Mouse (Mus musculus) bone marrow macrophage, adult 2 months (primary cell): ENCODE measurements around the gene Uck1. TPM values are rescaled to one million over a fixed set of nuclear protein-coding genes. Genes with fewer than 3 reads are reported as not detected.

ENCODE experiments used
- H3K27ac ChIP-seq: 2 replicates; pipeline ENCODE4 v1.5.1; 2012; ENCODE audit warnings: low read depth, low read length; ENCODE audit not compliant: insufficient read depth
- H3K4me1 ChIP-seq: 2 replicates; pipeline ENCODE4 v1.6.1; 2012; ENCODE audit warnings: low read length; ENCODE audit not compliant: control insufficient read depth, insufficient read depth
- H3K4me3 ChIP-seq: 2 replicates; pipeline ENCODE4 v1.5.1; 2012; ENCODE audit warnings: mild to moderate bottlenecking, low read length, moderate library complexity; ENCODE audit not compliant: insufficient read depth
- CTCF ChIP-seq: IDR thresholded peaks from 2 replicates; pipeline ENCODE4 v1.5.1; 2012; ENCODE audit warnings: low read depth, mild to moderate bottlenecking, low read length, moderate library complexity
- POLR2A ChIP-seq: IDR thresholded peaks from 2 replicates; pipeline ENCODE4 v1.6.1; 2012; ENCODE audit warnings: mild to moderate bottlenecking, low read depth, low read length, borderline replicate concordance
- polyA plus RNA-seq: library from polyadenylated mRNA; stranded (reverse); fragments of >200 nt; gene quantifications from 2 replicates; pipeline ENCODE4 v1.2.4, GENCODE M21; 2012; ENCODE audit not compliant: missing spikeins, insufficient read depth, insufficient read length

Gene Uck1
- polyA plus RNA-seq, 1 experiment: 32.9 TPM

- Histone ChIP-seq H3K4me3 (no peak overlapping the region), H3K27ac (no peak overlapping the region), H3K4me1 (peaks cover 4% of the 10 kb centered on the region; the same call in 1 of the 2 replicates)
- TF ChIP-seq CTCF (no peak), POLR2A (no peak)
Measured at GRCm38 (mm10) chr2:32240591-32240990, 19.4 kb downstream of the Uck1 start.

- no peak overlapping the region for H3K27ac ChIP-seq
- TF ChIP-seq POLR2A (no peak), CTCF (no peak)
- peaks cover 7% of the 10 kb centered on the region; the same call in 1 of the 2 replicates for H3K4me1 ChIP-seq
- H3K4me3 ChIP-seq: no peak overlapping the region
Measured at GRCm38 (mm10) chr2:32238708-32239435, 21.1 kb downstream of the Uck1 start.

GRCm38 (mm10) chr2:32237571-32237970 is 22.4 kb downstream of the Uck1 start:
- no peak for TF ChIP-seq CTCF
- Histone ChIP-seq H3K27ac (no peak overlapping the region), H3K4me3 (peak overlapping the region; percentile 78), H3K4me1 (peaks cover 7% of the 10 kb centered on the region; the same call in 1 of the 2 replicates)

GRCm38 (mm10) chr2:32236760-32237487 is 23.0 kb downstream of the Uck1 start:
- Histone ChIP-seq H3K27ac (peak overlapping the region; percentile 51), H3K4me3 (peak overlapping the region; percentile 78), H3K4me1 (peaks cover 7% of the 10 kb centered on the region; the same call in 1 of the 2 replicates)
- TF ChIP-seq POLR2A: no peak
- no peak for TF ChIP-seq CTCF

- Histone ChIP-seq H3K4me1 (peaks cover 7% of the 10 kb centered on the region; the same call in 1 of the 2 replicates), H3K4me3 (peak within 1 kb of the TSS; percentile 78), H3K27ac (peak within 1 kb of the TSS; percentile 60)
- TF ChIP-seq CTCF (no peak), POLR2A (no peak)
Measured at GRCm38 (mm10) chr2:32235886-32236759, 23.8 kb downstream of the Uck1 start, which contains the start of gene Pomt1. Gene Pomt1 (plus strand): TSS chr2:32236590.

GRCm38 (mm10) chr2:32235433-32235832 is 24.5 kb downstream of the Uck1 start:
- Histone ChIP-seq H3K4me1 (peaks cover 7% of the 10 kb centered on the region; the same call in 1 of the 2 replicates), H3K27ac (no peak overlapping the region), H3K4me3 (peak overlapping the region; percentile 78)
- no peak for TF ChIP-seq POLR2A
- no peak for TF ChIP-seq CTCF

- Histone ChIP-seq H3K27ac (no peak overlapping the region), H3K4me1 (no peaks in the 10 kb centered on the region), H3K4me3 (no peak overlapping the region)
- TF ChIP-seq CTCF (no peak), POLR2A (no peak)
Measured at GRCm38 (mm10) chr2:32222057-32222456, 37.9 kb downstream of the Uck1 start.

GRCm38 (mm10) chr2:32221577-32221976 is 38.4 kb downstream of the Uck1 start:
- TF ChIP-seq POLR2A: no peak
- H3K4me1 ChIP-seq: no peaks in the 10 kb centered on the region
- H3K27ac ChIP-seq: no peak overlapping the region
- H3K4me3 ChIP-seq: no peak overlapping the region

- TF ChIP-seq CTCF: no peak
- no peak for TF ChIP-seq POLR2A
- H3K4me3 ChIP-seq: no peak overlapping the region
- no peaks in the 10 kb centered on the region for H3K4me1 ChIP-seq
- H3K27ac ChIP-seq: no peak overlapping the region
Measured at GRCm38 (mm10) chr2:32220969-32221368, 39.0 kb downstream of the Uck1 start.

- no peak overlapping the region for H3K4me3 ChIP-seq
- TF ChIP-seq CTCF: no peak
- no peak for TF ChIP-seq POLR2A
- no peaks in the 10 kb centered on the region for H3K4me1 ChIP-seq
- no peak overlapping the region for H3K27ac ChIP-seq
Measured at GRCm38 (mm10) chr2:32220021-32220420, 39.9 kb downstream of the Uck1 start.
